Mouse (Mus musculus): ENCODE results near the gene AI413582.

The AI413582 gene

GRCm38 (mm10) chr17:27565163-27565941, at the start of gene AI413582:
Gene AI413582 (minus strand): TSS chr17:27565756.
- DNase-seq (ENCODE audit: low spot score in 2 of 2), result peak; percentile 93 to 97

- DNase-seq (ENCODE audit: low spot score in 2 of 2), result no peak
Observed at GRCm38 (mm10) chr17:27613016-27613415, 47.5 kb upstream of the AI413582 start.

- no peak for DNase-seq (ENCODE audit: low spot score in 2 of 2)
Observed at GRCm38 (mm10) chr17:27611994-27612393, 46.4 kb upstream of the AI413582 start.

- DNase-seq (ENCODE audit: low spot score in 2 of 2), result no peak
Observed at GRCm38 (mm10) chr17:27611519-27611884, 45.9 kb upstream of the AI413582 start.

GRCm38 (mm10) chr17:27610679-27611518, 45.3 kb upstream of the AI413582 start:
- DNase-seq (ENCODE audit: low spot score in 2 of 2), result no peak

- DNase-seq (ENCODE audit: low spot score in 2 of 2), result no peak
Observed at GRCm38 (mm10) chr17:27609576-27609975, 44.0 kb upstream of the AI413582 start.

- DNase-seq (ENCODE audit: low spot score in 2 of 2), result no peak
Observed at GRCm38 (mm10) chr17:27603522-27604234, 38.1 kb upstream of the AI413582 start.

GRCm38 (mm10) chr17:27603036-27603435, 37.5 kb upstream of the AI413582 start:
- no peak for DNase-seq (ENCODE audit: low spot score in 2 of 2)

- no peak for DNase-seq (ENCODE audit: low spot score in 2 of 2)
Observed at GRCm38 (mm10) chr17:27600869-27601268, 35.3 kb upstream of the AI413582 start.

- DNase-seq (ENCODE audit: low spot score in 2 of 2), result no peak
Observed at GRCm38 (mm10) chr17:27600286-27600685, 34.7 kb upstream of the AI413582 start.

- DNase-seq (ENCODE audit: low spot score in 2 of 2), result no peak
Observed at GRCm38 (mm10) chr17:27596376-27597190, 31.0 kb upstream of the AI413582 start.

GRCm38 (mm10) chr17:27595659-27596375, 30.3 kb upstream of the AI413582 start:
- no peak for DNase-seq (ENCODE audit: low spot score in 2 of 2)

GRCm38 (mm10) chr17:27592565-27592910, 27.0 kb upstream of the AI413582 start:
- DNase-seq (ENCODE audit: low spot score in 2 of 2), result no peak

- no peak for DNase-seq (ENCODE audit: low spot score in 2 of 2)
Observed at GRCm38 (mm10) chr17:27591826-27592564, 26.4 kb upstream of the AI413582 start.

- no peak for DNase-seq (ENCODE audit: low spot score in 2 of 2)
Observed at GRCm38 (mm10) chr17:27588231-27588630, 22.7 kb upstream of the AI413582 start.

- DNase-seq (ENCODE audit: low spot score in 2 of 2), result no peak
Observed at GRCm38 (mm10) chr17:27587252-27587651, 21.7 kb upstream of the AI413582 start.

GRCm38 (mm10) chr17:27586661-27587060, 21.1 kb upstream of the AI413582 start:
- no peak for DNase-seq (ENCODE audit: low spot score in 2 of 2)

- no peak for DNase-seq (ENCODE audit: low spot score in 2 of 2)
Observed at GRCm38 (mm10) chr17:27583185-27583894, 17.8 kb upstream of the AI413582 start.

GRCm38 (mm10) chr17:27580392-27581068, 15.0 kb upstream of the AI413582 start:
- no peak for DNase-seq (ENCODE audit: low spot score in 2 of 2)
